Mouse (Mus musculus): ENCODE measurements around the gene Kirrel.
"Not testable (repeated sequence)": the region's sequence is repeated elsewhere in the genome, so short reads cannot be mapped to it uniquely, and the experiment has no call there.

The Kirrel gene

DNA sequence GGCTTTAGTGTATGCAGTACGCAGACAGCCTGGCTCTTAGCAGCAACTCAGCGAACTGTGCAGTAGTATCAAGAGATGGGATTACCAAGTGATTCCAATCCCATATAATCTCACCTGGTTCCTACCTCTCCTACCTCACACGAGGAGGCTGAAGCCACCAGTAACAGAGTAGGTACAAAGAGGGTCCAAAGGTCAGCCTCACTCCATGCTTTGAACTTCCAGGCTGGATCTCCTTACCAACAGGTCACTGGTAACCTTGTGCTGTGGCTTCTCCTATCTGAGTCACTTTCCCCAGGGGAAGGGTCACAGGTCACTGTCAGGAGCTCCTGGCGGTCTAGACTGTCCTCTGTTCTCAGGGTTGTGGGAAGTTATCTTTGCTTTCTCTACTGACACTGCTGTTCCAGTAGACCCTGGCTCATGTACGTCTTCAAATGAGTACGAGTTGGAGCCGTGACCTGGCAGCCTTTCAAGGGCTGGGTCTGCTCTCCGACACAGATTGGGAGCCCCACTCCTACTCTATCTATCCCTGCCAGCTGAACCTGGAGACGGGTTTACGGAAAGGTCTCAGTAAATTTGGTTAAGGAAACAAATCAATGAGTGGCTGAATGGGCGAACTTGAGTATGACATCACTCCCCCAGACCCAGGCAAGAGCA lies 42.7 kb downstream of the Kirrel start:
- DNase-seq: no peak

DNA sequence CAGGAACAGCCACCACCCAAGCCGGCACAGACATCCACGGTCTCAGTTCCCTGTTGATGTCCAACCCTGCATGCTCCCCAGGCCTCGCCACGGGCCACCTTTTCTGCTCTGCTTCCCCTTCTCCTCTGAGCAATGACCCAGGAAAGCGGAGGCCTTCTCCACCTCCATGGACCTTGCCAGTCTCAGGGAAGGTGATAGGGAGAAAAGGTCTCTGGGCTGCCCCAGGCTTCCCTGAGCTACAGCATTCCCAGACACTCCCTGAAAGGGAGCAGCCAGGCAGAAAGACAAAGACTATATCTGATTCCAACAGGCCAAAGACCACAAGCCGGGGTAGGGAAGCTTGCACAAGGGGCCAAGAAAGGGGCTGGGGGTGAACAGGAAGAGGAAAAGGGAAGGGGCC lies 43.6 kb downstream of the Kirrel start:
- DNase-seq: no peak

DNA sequence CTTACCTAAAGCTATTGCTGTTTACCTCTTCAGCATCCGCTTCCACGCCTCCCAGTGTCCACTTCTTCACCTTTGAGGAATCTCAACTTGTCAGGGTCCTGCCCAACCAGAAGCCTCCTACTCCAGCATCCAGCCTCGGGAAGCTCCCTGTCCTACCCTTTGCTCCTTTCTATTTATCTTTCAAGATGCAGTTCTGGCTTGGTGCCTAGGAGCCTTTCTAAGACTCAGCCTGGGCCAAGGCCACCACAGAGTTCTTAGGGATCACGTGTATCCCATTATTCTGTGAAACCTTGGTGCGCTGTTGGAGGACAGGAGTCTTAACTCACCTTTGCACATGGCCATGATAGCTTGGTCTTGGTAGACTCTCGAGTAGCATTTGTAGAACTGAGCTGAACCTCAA lies 50.8 kb downstream of the Kirrel start:
- DNase-seq: no peak

DNA sequence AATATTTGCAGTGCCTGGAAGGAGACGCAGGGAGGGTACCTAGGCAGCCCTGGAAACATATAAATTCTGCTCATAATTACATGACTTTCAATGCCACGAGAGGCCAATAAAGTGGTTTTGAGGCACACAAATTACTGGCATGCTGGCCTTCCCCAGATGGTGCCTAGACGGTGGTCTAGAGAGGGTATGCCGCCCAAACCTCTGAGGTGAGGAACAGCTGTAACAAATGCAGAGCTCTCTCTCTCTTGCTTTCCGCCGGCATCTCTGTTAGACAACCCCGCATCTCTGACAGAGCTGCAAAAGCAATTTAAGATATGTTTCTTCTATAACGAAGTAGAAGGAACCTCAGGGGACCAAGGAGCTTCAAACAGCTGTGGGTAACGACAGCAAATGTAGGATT lies 56.3 kb downstream of the Kirrel start:
- no peak for DNase-seq

DNA sequence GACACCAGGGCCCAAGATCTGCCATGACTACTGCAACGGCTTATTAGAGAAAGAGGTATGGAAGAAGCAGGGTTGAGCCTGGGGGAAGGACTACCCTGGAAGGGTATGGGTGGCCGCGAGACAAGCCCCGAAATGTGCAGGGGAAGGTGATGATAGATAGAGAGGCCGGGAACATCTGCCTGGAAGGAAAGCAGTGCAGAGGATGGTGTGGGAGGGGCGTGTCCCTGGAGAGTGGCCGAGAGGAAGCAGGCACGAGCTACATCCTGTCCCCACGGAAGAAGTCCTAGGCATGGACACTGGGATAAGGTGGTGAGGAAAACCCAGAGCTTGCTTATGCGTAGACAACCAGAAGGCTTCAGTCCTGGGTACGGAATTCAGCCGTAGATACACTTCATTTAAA lies 56.9 kb downstream of the Kirrel start:
- DNase-seq: no peak

DNA sequence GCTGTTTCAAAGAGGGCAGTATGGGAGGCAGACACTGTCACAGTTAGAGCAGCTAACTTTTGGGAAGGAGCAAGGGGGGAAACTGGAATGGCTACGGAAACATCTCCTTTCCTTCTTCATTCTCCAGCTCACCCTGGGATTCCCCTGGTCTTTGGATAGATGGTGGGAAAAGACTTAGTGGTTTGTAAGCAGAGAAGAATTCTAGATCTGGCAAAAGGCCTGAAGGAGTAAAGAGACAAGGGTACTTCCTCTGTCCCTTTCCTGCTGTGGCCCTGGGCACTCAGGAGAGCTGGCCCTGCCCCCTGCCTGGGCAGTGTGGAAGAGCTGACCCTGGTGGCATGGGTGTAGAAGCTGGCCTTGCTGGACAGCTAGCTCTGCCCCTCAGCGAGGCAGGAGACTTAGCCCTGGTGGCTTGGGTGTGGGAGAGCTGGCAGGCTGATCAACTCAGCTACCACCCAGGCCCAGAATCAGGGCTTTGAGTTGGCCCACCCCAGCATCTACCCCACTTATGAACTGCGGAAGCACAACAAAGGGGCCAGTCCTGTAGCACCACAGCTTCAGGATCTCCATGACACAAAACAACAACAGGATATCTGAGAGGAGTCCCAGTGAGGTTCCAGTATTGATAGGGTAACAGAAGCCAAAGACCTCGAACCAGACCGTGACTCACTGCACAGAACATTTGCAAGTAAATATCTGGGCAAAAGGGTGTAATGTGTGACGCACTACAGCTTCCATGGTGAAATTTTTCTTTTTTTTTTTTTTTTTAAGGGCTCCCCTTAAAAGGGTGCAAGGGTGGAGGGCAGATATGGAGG lies 58.6 kb downstream of the Kirrel start:
- DNase-seq: no peak

DNA sequence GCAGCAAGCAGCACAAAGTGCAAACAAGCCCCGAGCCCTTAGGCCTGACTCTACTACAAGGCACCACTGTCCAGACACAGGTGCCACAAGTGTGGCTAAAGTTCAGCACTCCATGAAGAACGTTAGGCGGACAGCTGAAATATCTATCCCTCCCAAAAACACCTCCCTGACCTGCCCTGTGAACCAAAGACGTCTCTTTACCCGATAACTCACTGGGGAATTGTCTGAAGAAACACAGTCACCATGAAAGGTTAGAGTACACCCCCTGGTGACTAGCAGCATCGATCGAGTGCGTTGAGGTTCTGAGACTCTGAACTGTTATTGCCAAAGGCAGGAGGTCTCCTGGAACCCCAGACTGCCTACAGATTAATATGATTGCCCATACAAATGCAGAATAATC lies 59.3 kb downstream of the Kirrel start:
- DNase-seq: no peak

DNA sequence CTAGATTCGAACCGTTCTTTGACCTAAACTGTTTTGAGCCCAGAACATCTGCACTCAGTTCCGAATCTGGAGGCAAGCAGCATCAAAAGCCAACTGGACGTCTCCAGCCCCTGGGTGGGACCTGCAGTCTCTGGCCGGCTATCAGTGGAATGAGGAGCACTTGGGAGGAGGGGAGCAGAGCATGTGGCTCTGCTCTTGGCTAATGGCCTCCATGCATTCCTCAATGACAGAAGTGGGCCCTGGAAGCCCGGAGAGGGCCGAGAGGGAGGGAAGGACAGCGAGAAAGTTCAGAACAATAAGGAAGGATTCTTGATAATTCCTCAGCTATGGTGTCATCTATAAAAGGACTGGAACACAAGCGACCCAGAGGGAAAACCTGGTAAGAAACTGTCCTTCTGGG lies 59.7 kb downstream of the Kirrel start:
- no peak for DNase-seq

DNA sequence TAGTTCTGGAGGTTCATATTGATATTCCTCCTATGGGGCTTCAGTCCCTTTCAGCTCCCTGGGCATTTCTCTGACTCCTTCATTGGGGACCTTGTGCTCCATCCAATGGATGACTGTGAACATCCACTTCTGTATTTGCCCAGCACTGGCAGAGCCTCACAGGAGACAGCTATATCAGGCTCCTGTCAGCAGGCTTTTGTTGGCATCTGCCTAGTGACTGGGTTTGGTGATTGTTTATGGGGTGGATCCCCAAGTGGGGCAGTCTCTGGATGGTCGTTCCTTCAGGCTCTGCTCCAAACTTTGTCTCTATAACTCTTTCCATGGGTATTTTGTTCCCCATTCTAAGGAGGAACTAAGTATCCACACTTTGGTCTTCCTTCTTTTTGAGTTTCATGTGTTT lies 60.7 kb downstream of the Kirrel start:
- DNase-seq: not testable (repeated sequence)

DNA sequence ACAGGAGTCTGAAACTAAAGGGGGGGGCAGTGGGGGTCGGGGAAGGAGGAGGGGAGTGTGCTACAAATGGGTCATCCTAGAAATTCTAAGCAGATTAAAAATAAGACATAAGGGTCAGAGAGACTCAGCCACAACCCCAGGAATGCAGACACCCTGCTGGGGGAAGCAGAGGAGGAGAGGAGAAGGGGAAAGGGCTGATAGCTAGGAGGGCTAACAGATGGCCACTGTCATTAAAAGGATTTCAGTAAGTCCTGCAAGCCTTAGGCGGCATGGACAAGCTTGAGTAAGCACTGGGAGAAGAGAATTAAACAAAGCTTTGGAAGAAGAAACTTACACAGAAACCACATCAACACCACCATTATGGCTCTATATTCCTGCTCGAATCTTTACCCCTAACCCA lies 62.3 kb downstream of the Kirrel start:
- DNase-seq: no peak

DNA sequence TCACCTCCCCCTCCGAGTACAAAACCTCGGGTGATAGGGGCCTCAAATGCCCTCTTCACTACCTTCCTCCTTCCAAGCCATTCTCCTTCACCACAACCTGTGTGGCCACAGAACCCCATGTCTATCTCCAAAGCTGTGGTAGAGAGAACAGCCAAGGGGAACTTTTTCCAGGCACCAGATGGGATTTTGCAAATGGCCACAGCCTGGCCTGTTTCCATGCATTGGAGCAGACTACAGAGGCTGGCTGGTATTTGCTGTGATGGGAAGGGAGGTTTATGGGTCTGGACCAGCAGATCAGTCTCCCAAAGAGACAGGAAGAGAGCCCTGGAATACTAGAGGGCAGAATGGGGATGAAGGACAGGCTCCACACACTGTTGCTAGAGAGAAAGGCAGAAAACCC lies 69.7 kb downstream of the Kirrel start:
- DNase-seq: peak in 1 of 2 experiments; percentile 21

DNA sequence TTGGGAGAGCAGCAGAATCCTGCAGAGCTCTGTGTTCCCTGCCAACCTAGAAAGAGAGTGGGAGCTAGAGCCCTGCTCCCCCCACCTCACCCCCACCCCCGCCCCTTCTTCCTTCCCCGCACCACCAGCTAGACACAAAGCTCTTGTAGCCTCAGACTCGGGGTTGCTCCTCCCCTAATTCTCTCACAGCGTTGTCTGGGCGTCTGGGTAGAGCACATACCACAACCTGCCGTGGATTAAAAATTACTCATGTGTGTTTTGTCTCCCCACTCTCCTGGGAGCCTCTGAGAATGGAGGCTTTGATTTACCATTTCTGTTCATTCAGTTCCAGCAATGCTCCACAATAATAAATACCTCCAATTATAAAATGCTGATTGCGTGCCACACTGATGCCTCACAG lies 72.2 kb downstream of the Kirrel start:
- DNase-seq: no peak

DNA sequence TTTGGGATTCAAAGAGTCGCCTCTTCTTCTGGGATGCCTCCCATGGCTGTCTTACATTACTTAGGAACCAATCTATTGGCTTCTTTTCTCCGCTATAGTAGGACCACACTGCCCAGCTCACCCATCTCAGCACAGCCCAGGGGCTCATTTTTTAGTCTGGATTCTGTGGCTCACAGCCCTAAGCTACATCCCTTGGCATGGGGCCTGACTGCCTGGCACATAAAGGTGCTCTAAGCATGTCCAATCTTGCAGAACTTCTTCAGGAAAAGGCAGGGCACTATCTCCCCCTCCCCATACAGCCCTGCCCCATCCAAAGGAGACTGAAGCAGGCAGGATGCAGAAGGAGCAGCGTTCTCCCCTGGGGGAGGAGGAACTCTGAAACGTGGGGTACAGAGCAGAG lies 73.6 kb downstream of the Kirrel start:
- DNase-seq: no peak

DNA sequence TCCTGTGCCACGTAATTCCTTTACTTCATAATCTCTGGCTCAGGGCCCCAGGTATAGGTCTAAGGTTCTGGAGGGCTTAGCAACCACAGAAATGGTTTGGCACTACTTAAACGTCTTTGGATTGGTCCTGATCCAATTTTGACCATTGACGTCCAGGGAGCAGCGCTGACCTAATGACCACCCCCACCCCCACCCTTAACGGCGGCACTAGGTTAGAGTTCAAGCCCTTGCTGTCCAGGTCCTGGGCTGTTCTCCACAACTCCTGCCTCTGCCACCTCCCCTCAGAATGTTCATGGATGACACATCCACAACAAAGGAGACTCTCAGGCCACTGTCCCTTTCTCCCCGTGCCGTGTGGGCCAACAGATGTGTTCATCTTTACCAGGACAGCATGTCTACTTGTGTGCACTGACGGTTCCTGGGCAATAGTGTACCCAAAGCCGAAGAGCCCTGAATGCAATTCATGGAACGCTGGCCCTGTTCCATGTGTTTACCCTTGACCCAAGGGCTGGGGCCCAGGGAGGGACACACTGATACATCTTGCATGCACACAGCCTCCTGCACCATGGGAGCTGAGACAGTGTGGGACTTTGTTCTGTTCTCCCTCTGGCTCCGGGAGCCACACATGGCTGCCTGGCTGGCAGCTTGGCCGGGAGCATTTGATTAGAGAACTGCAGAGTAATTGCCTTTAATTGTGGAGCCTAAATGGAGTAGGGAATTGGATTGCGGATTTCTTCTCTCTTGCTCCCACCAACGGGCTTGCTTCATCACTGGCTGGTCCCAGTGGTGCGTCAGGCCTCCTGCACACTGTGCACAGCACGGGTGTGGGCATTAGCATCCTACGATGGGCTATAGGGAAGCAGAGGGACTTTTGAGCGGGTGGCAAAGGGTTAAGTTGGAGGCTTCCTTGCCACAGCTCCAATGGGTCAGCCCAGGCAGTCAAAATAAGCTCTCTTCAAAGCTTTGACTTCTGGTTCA lies 76.3 kb downstream of the Kirrel start:
- DNase-seq: no peak

DNA sequence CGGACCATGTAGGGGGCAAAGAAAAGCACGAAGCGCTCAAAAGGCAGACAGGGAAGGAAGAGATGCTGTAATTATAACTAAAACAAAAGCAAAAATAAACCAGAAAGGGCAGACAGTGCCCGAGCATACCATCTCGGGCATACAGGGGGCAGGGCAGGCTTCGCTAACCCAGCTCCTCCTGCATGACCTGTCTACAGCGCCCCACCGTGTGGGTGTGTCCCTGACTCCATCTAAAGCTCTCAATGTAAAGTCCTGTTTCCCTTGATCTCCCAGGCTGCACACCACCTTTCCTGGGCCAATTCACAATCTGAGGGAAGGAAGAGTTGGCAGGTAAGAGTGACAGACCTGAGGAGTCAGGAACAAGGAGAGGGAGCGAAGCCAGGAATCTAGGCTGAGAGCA lies 77.3 kb downstream of the Kirrel start:
- no peak for DNase-seq

DNA sequence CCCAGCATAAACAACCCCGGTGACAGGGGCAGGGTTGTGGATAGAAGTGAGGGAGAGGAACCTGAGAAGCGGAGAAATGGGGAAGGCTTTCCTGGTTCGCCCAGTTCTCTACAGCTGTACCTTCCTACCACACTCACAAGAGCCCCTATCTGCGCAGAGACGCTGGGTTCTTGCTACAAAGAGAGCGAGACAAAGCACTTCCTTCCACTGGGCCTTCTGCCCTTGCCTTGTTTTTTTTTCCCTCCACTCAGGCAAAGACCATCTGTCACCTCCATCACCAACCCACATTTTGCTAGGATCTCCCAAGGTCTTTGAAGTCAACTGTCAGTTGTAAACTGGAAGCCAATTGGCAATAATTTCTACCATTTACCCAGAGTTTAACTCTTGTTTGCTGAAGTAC lies 80.8 kb downstream of the Kirrel start:
- peak; percentile 16 to 36 for DNase-seq

DNA sequence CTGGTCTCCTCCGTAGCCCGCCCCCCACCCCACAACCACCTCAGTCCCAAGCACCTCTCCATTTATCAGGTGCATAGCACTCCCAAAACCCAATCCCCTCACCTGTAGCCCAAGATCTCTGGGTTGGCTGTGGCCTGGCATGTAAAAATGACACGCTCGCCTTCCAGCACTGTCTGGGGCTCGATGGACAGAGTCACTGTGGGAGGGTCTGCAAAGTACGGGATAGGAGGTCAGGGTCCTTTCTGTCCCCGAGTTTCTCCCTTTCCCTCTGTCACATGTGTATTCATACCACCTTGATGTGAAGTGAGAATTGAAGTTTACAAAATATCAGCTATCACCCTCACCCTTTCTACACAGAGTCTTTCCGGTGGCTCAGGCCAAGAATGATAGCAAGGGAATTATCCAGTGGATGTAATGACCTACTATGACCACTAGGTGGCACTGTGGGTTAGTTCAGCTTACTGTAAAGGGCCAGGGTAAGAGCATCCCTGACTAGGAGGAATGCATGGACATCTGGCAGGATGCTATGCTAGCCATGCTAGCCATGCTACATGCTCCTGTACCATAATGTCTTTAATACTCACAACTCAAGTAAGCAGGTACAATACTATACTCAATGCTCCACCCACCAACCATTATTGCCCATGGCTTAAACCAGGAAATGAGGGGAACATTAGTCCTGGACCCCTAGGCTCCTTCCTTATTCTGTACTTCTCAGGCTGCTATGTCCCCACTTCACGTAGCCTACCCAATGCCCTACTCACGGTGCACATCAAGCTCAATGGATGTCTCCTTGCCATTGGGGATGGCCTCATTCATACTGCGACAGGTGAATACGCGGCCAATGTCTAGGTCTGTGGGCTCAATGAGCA lies 84.6 kb downstream of the Kirrel start:
- peak; percentile 45 to 73 for DNase-seq

DNA sequence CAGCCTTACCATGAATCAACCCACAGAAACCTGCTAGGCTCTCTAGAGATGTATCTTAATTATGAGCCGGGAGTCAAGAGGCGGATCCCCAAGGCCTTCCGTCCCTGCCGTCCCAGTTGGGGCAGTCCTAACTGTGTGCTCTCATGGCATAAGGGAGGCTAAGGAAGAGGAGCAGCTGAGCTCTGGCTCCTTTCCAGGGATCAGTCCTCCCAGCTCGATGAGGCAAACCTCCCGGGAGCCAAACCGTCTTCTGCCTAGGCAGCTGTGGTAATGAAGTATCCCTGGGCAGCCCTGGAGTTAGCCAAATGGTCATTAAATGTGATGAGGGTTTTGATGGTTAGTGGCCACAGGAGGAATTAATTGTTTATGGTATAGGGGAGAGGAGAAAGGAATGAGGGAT lies 87.4 kb downstream of the Kirrel start:
- DNase-seq: no peak

DNA sequence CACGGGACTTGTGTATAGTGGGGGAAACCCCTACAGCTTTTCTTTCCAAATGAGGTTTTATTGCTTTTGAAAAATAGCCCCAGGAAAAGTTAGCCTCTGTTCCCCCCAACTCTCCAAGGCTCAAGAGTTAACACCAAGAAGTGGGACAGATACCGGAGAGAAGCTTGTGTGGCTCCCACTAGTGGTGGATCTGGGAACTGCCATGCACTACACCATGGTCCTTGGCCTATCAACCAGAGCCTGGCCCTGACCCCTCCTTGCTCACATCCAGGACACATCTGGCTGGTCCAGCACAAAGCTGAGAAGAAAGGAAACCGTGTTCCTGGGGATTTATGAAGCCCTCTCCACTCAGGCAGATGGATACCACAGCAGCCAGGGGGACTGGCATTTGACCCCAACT lies 92.3 kb downstream of the Kirrel start:
- DNase-seq: peak in 1 of 2 experiments; percentile 58

DNA sequence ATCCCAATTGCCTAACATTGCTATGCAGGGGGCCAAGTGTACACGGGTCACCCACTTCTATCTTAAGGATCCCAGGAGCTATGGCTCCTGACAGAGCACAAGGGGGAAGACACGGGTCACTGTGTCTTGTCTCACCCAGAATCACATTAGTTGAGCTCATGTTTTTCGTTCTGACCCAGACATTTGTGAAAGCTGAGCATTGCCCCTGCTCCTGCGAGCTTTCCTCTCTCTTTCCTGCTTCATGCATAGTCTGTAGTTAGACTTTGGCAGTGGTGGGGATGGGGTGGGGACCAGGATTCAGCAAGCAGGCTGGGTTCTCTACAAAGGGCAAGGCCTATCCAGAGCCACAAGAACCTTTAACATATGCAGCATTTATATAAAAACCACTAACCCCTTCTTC lies 94.8 kb downstream of the Kirrel start:
- no peak for DNase-seq

DNA sequence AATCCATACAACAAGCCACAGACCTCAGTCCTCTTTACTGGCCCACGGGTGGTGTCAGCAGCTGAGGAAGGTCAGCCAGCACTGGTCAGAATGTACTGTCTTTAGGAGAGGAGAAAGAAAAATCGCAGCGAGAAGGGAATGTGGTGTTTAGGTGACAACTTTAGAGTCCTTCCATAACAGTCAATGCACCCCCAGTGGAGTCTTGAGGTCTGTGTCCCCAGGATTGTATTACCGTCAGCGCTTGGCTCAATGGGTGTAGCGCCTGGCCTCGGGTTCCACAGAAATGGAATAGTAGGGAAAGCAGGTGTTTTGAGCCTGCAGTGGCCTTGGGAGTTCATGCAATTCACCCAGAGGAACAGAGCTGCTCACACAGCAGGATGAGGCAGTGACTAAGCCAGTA lies 95.2 kb downstream of the Kirrel start:
- no peak for DNase-seq

DNA sequence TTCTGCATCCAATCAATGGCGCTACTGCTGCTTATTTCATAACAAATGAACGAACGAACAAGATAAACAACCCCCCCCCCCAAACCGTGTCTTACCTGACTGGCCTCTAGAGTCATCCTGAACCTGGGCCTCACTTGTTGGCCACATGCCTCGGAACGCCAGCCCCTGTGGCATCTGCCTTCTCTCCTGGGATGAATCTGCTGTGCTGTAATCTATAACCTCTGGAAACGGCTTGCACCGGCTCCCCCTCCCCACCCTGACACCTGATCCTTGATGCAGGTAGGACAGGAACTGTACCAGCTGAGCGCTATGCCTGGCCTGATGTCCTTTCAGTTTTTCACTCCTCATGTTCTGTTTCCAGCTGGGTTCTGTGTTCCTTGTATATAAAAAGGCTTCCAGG lies 96.9 kb downstream of the Kirrel start:
- no peak for DNase-seq
